Mouse (Mus musculus) left cerebral cortex, adult 18-20 months (tissue): ENCODE results near the gene Nif3l1. TPM values are rescaled to one million over a fixed set of nuclear protein-coding genes. Genes with fewer than 3 reads are reported as not detected.

Source experiments
- DNase-seq, 2 experiments: peaks; one replicate each; pipeline ENCODE4 v3.0.0; 2021 to 2022; ENCODE audit warnings: low spot score in 2 of 2, mixed read lengths in 1 of 2
- total RNA-seq, 2 experiments: library from RNA; stranded (reverse); gene quantifications; 2 replicates each; pipeline ENCODE4 v1.2.3; 2021

The Nif3l1 gene
- total RNA-seq, 2 experiments from 2014 or later: 16.6 to 19.7 TPM

DNA sequence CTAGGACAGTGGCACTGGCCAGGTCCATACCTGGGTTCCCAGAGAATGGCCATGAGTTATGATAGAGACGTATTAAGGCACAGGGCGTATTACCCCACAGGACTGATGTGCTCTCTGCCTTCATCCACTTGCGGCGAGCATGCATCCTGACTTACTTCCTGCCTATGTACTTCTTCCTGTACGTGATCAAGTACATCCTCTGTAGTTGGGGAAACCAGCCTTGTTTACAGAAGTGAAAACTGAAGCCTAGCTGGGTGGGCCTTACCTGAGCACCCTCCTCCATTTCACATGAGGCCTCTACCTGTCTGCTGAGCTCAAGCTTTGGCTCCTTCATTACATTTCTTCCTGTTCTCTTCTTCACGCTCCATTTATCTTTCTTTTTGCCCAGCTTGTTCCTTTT, 9.4 kb downstream of the Nif3l1 start:
- DNase-seq: no peak

DNA sequence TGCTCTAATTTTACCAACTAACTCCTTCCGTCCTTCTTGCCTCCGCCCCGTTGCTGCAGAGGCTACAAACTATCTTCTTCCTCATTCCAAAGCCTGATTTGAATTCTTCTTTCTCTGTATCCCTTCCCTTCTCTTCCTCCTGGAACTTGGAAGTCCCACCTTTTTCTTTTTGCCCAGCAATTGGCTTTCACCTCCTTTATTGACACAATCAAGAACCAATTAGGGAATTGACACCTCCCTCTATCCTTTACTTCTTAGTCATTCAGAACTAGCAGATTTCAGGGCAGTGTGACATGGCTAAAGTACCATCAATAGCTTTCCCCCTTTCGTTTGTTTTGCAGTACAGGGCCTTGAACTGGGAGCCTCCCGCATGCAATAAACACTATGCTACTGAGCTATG, 13.2 kb downstream of the Nif3l1 start:
- DNase-seq: no peak

DNA sequence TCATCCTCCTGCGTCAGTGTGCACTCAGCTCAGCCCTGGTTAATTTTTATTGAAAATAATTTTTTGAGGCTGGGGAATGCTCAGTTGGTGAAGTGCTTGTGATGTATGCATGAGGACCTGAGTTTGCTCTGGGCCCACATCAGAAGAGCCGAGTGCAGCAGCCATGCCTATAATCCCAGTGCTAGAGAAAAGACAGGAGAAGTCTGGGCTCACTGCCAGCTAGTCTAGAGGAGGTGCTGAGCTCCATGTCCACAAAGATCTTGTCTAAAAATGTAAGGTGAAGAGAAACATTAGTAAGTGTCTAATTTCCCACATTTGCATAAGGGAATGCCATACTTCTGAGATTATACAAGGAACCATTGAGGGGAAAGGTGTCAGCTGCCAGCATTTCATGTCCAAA, 13.9 kb downstream of the Nif3l1 start:
- DNase-seq: peak; percentile 8 to 42

DNA sequence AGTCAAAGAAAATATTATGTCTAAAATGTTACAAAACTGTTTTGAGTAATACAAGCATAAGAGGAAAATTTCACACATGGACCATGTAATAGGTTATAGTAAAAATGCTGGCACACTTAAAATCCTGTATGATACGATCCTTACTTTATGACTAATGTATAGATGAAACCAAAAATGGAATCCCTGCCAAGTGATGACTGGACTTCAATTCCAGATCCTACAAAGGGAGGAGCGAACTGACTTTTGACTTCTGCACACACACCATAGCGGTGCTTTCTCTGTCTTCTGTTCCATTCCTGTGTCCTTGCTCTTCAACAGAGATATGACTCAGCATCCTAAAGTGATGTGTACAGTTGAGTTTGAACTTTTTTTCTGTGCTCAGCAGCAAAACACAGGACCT, 15.6 kb downstream of the Nif3l1 start:
- DNase-seq: no peak

DNA sequence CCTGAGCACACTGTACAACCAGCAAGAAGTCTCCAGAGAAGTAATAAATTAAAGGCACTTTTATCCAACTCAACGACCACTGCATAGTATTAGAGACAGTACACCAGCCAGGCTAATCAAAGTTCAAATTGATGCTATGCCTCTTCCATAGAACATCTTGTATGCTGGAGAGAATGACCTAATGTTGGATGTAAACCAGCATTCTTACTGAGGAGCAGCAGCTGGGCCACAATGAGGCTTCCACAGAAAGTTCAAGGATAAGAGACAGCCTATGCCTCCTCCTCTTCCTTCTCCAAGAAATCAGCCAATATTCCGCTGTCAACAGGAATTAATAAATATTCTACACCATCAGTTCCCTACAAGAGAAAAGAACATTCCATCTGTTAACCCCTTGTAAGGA, 19.0 kb downstream of the Nif3l1 start:
- no peak for DNase-seq

DNA sequence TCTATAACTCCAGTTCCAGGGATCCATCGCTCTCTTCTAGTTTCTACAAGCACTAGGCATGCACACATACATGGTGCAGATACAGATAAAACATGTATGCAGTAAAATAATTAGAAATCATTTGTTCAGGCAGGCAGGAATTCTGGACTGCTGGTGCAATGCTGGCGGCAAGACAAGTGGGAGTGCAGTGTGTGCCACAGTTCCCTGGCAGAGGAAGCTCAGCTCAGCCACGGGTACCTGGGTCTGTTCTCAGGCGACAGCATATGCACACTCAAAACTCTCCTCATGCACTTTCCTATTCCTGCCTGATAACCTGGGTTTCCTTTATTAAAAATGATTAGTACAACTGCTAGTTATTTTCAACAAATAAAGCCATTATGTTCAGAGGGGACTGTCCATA, 20.1 kb downstream of the Nif3l1 start:
- peak in 1 of 2 experiments; percentile 21 for DNase-seq

DNA sequence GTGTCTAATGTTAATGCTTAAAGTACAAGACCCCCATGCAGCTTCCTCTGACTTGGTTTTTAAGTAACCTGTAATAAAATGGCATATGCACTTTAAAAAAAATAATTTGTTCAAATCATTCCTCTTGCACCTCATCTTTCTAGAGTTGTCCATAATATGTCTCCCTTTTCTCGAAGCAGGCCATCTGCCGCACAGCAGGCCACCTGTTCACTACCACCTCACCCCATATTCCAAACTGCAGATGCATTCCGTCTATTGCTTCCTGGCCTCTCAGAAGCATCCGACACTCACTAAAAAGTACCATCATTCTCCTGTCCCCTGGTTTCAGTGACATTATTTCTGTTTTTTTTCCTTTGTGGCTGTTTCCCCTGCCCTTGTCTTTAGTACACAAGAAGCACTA, 20.6 kb downstream of the Nif3l1 start:
- no peak for DNase-seq

DNA sequence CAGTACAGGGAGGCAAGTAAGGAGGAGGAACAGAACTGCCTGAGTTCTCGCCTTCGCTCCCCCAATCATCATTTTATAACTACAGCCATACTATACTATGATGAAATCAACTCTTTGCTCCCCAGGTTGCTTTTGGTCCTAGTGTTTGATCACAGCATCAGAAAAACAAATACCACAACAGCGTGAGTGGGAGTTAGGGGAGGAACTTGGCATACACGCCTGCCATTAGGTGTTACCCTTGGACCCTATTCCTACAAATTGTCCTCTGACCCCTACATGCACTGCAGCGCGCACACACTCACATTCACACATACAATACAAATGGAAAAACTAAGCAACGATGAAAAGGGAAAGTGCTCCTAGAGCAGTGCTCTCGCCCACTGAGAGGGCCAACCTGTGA, 30.7 kb downstream of the Nif3l1 start:
- no peak for DNase-seq

DNA sequence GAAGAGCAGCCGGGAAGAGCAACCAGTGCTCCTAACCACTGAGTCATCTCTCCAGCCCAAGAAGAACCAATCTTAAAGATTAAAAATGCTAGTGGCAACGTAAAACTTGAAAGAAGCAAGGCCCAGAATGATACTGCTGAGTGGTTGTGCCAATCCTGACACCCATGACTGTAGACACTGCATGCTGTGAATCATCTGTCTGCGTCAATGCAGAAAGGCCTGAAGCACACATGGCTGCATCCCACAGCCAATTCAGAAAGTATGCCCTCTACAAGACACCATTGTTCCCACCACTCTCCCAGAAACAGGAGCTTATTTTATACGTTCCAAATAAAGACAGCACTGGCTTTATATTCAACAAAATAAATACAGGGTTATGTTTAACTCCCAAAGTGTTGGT, 37.7 kb downstream of the Nif3l1 start:
- no peak for DNase-seq

DNA sequence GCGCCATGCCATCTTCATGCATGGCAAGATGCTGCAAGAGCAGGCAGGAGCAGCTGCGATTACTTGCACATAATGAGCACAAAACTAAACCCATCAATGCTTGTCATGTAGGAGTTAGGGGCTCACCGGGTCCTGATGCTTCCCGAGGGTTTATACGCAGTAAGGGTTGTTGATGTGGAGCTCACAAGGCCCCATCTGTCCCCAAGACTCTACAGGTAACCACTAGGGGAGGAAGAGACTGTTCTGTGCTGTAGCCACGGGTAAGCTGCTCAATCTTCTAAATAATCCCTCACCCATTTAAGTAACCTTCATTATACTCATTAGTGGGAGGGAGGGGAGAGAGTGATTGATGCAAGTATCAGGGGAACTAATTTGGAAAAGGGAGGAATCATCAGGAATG, 50.7 kb downstream of the Nif3l1 start:
- no peak for DNase-seq

DNA sequence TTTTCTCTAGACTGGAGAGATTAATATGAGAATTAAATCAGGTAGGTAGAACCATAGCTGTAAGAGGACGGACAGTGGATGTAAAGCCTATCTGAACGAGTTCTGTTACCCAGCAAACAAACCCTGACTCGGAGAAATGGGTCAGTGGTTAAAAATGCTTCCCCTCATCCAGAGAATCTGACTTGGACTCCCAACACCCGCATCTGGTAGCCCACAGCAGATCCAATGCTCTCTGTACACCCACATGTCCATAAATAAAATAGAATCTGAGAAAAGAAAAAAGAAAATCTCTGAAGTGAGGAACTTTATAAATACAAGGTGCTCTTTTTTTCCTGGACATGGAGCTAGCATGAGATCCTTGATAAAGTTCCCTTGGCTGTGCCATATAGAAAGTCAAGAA, 52.7 kb downstream of the Nif3l1 start:
- DNase-seq: no peak

DNA sequence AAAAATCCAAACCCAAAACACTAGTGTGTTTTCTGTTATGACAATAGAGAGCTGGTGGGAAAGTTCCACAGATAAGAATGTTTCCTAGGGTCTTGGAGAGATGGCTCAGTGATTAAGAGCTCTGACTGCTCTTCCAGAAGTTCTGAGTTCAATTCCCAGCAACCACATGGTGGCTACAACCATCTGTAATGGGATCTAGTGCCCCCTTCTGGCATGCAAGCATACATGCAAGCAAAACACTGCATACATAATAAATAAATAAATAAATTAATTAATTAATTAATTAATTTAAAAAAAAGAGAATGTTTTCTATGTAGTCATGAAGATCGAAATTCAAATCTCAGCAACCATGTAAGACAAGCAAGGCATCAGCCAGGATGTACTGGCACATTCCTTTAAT, 53.8 kb downstream of the Nif3l1 start:
- DNase-seq: no peak

DNA sequence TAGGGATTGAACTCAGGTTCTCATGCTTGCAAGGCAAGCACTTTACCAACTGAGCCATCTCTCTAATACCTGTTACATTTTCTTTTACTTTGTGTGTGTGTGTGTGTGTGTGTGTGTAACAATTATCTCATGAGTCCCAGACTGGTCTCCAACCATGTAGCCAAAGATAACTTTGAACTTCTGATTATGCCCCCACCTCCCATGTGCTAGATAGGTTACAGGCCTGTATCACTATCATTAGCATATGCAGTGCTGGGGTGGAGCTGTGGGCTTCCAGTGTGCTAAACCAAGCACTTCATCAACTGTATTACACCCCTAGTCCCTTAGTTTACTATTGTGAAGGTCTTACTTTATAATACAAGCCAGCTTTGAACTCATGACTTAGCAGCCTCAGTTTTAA, 58.2 kb downstream of the Nif3l1 start:
- DNase-seq: no peak

DNA sequence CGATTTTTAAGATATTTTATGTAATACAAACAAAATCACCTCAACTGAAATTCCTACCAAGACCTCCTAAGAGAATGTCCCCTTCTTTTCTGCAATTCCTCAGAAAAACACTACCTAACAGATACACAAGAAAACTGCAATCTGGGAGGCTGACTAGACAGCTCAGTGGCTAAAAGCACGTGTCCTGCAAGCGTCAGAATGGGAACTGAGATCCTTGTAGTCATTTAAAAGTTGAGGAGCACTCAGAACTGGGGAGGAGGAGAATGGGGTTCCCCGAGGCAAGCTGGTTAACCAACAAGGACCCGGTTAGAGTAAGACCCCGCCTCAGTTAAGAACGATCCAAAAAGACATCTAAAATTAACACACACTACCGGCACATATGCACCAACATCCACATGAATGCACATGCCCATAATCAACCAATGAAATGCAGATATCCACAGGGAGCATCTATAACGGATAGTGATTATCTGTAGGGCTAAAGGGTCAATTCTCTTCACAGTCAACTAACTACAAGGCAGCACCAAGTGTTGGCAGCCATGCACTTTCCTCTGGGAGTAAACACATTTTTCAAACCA, 58.9 kb downstream of the Nif3l1 start:
- no peak for DNase-seq

DNA sequence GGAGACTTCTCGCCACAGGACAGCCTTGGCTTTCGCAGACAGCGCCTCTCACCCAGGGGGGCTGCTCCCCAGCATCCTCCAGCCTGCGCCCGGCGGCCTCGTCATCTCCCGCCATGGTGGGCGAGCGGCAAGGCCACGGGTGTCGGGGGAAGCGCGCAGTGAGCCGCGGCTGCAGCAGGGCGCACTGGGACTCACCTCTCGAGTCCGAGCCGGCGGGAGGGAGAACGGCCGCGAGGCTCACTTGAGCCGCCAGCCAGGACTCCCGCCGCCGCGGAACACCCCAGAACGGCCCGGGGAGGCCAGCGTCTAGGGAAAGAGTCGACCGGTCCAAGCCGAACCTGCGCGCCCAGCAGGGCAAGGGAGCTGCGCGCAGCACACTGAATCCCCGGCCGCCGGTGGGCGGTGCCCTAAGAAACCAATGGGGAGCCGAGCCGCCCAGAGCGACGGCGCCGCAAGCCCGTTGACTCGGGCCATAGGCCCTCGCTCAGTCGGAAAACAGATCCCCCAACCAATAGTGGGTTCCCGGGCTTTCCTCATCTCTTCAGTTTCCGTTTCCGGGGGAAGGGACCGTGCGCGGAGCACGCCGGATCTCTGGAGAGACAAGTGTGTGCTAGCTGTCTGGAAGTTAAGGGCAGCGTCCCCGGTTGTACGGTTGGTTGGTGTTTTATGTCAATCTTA, 59.8 kb downstream of the Nif3l1 start, which contains the start of gene Orc2:
Gene Orc2, minus strand, starts transcription at position 533 of the 678 bp plus-strand sequence.
- DNase-seq: peak; percentile 90 to 93

DNA sequence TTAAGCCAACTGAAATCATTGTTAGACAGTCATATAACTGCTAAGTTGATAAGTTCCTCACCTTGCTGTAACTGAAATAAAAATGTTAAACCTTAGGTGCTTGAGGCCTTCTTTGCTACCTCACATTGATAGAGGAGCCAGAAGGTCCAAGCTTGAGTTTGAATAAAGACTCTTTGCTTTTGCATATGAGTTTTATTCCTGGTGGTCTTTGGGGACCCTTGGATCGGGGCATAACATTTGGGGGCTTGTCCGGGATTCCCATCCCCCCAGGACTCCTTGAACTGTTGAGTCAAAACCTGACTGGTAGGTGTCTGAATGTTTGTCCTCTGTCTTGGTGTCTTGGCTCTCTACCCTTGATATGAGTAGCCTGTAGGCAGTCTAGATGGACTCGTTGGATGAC, 62.3 kb downstream of the Nif3l1 start:
- no peak for DNase-seq

Other genes starting within 250 kb of the Nif3l1 start
- gene Aox4, start 234.8 kb upstream of the Nif3l1 start, total RNA-seq: 1 to 10 TPM; 3.6 to 4.6 TPM
- not detected for gene Aox2, start 166.8 kb upstream of the Nif3l1 start, total RNA-seq
- 100 to 1,000 TPM; 145 TPM for gene Bzw1, start 52.3 kb upstream of the Nif3l1 start, total RNA-seq
- 100 to 1,000 TPM; 119 to 126 TPM for gene Clk1, start 21.1 kb upstream of the Nif3l1 start, total RNA-seq
- gene Ppil3, start 335 bp downstream of the Nif3l1 start, total RNA-seq: 10 to 100 TPM; 25.9 to 28.6 TPM
- 10 to 100 TPM; 26.1 to 29.9 TPM for gene Orc2, start 60.0 kb downstream of the Nif3l1 start, total RNA-seq
- 100 to 1,000 TPM; 134 to 145 TPM for gene Fam126b, start 141.2 kb downstream of the Nif3l1 start, total RNA-seq
- 100 to 1,000 TPM; 119 to 124 TPM for gene Ndufb3, start 141.2 kb downstream of the Nif3l1 start, total RNA-seq